Mouse (Mus musculus) limb, embryonic 14.5 days (tissue): ENCODE measurements around the gene Atp13a5. TPM values are rescaled to one million over a fixed set of nuclear protein-coding genes. Genes with fewer than 3 reads are reported as not detected.

Experiments
- ATAC-seq: fragments of 200-750 bp; cut with Nextera tagmentation; 2 replicates; pipeline ENCODE4 v1.8.0; 2017; ENCODE audit warnings: low read depth, moderate number of reproducible peaks, moderate TSS enrichment; ENCODE audit not compliant: low FRiP score
- DNase-seq: peaks from one replicate; pipeline ENCODE4 v3.0.0-alpha.2; 2015; ENCODE audit warnings: low spot score
- H3K27ac ChIP-seq: fragments of 300-500 bp; sonication (generic); replicated peaks from 2 replicates; pipeline ENCODE4 v1.5.1; 2014; ENCODE audit warnings: low read depth, mild to moderate bottlenecking, low read length, moderate library complexity, mixed read lengths
- H3K27me3 ChIP-seq: fragments of 300-500 bp; sonication (generic); 2 replicates; pipeline ENCODE4 v1.6.1; 2014; ENCODE audit warnings: low read length, mixed read lengths; ENCODE audit not compliant: control insufficient read depth, insufficient read depth
- H3K36me3 ChIP-seq: fragments of 300-500 bp; sonication (generic); 2 replicates; pipeline ENCODE4 v1.6.1; 2014; ENCODE audit warnings: mild to moderate bottlenecking, low read length, moderate library complexity, mixed read lengths; ENCODE audit not compliant: control insufficient read depth, insufficient read depth
- H3K4me1 ChIP-seq: fragments of 300-500 bp; sonication (generic); 2 replicates; pipeline ENCODE4 v1.6.1; 2014; ENCODE audit warnings: antibody characterized with exemption, low read length, mixed read lengths; ENCODE audit not compliant: control insufficient read depth, insufficient read depth
- H3K4me2 ChIP-seq: fragments of 300-500 bp; sonication (generic); replicated peaks from 2 replicates; pipeline ENCODE4 v1.6.1; 2014; ENCODE audit warnings: low read depth, mild to moderate bottlenecking, low read length, moderate library complexity; ENCODE audit not compliant: severe bottlenecking
- H3K4me3 ChIP-seq: fragments of 300-500 bp; sonication (generic); replicated peaks from 2 replicates; pipeline ENCODE4 v1.5.1; 2014; ENCODE audit warnings: low read length
- H3K9ac ChIP-seq: fragments of 300-500 bp; sonication (generic); 2 replicates; pipeline ENCODE4 v1.6.1; 2014; ENCODE audit warnings: mild to moderate bottlenecking, low read depth, low read length, moderate library complexity; ENCODE audit not compliant: severe bottlenecking
- H3K9me3 ChIP-seq: fragments of 300-500 bp; sonication (generic); 2 replicates; pipeline ENCODE4 v1.6.1; 2016; ENCODE audit warnings: low read length; ENCODE audit not compliant: control insufficient read depth
- POLR2A ChIP-seq: fragments of 200-500 bp; IDR thresholded peaks from 2 replicates; pipeline ENCODE4 v1.8.0; 2012; ENCODE audit warnings: inconsistent platforms, mild to moderate bottlenecking, moderate library complexity, borderline replicate concordance; ENCODE audit not compliant: insufficient read depth, insufficient read length; ENCODE audit errors: extremely low read depth
- WGBS: fragments of 180-500 bp; shearing (Covaris S2); extraction: QIAGEN DNeasy Blood & Tissue Kit; methylation state at CpG from one replicate; pipeline ENCODE4 v1.1.7; 2014; 5-methylcytosine and 5-hydroxymethylcytosine counted together
- polyA plus RNA-seq, 2 experiments: library from polyadenylated mRNA; depleted of rRNA in 1 of 2; stranded (reverse) in 1 of 2; unstranded in 1 of 2; fragments of >200 nt; fragmentation: Nextera tagmentation in 1 of 2; extraction: Ambion mirVana in 1 of 2; gene quantifications; 2 replicates each; pipeline versions ENCODE4 v1.2.1 to v1.2.3; 2012 to 2014

Atp13a5 gene
- polyA plus RNA-seq, 2 experiments, result 0.34 to 0.49 TPM

DNA sequence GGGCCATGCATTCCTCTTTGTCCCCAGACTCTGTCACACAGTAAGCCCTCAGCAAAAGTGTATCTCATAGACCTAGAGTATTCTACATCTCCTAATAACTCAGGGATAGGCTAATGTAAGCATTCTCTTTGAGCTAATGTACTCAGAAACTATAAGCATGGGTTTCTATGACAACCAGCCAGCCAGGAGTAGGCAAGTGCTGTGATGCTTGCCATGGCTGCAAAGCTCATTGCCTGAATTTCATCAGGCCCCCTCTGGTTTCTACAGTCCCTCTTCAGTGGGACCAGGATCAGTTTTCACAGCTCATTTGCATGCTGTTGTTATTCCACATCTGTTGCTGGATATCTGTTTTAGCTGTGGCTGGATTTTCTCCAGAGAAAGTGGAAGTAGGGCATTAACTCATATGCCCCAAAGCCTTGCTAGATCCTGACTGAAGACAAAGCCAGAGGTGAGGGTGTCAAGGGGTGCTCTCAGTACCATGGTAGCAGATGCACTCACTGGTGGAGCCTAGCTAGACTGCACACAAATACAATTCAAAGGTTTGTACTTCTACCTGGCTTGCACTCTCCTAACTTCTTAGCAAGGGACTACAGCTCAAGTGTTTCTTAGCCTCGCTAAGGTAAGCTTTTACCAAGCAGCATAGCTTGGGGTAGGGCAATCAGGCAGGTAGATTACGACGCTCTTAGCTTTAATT lies 47.0 kb downstream of the Atp13a5 start:
- Histone ChIP-seq H3K9me3 (no peaks in the 10 kb centered on the region), H3K27ac (no peak overlapping the region), H3K4me1 (0 out of 2 replicates have a peak, but pooled peaks cover 2% of the 10 kb centered on the region), H3K9ac (no peak overlapping the region), H3K36me3 (no peaks in the 10 kb centered on the region), H3K4me3 (no peak overlapping the region), H3K4me2 (no peak overlapping the region), H3K27me3 (no peaks in the 10 kb centered on the region)
- no peak for TF ChIP-seq POLR2A
- DNase-seq (peak; percentile 8), ATAC-seq (peak; percentile 41; the same call in 1 of the 2 replicates)
- 83% methylated on average over 3 of the region's 3 CpGs for WGBS

DNA sequence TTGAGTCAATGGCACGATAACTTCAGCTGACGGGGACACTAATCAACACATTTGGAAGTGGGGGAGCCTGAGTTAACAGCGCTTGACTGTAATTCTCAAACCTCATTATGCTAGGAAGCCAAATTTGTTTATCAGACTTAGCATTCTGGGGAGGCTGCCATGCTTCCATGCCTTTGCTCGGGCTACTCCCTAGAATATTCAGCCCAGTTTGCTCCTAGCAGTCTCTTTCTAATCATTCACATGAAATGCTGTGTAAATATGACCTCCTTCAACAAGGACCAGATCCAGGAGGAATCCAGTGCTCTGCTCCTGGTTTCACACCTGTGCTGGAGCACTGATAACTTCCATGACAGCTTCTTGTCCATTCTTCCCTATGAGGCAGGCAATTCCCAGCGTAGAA lies 47.6 kb downstream of the Atp13a5 start:
- ATAC-seq (no peak), DNase-seq (no peak)
- Histone ChIP-seq H3K27ac (no peak overlapping the region), H3K4me3 (no peak overlapping the region), H3K9me3 (no peaks in the 10 kb centered on the region), H3K9ac (no peak overlapping the region), H3K4me2 (no peak overlapping the region), H3K36me3 (no peaks in the 10 kb centered on the region), H3K27me3 (no peaks in the 10 kb centered on the region), H3K4me1 (0 out of 2 replicates have a peak, but pooled peaks cover 2% of the 10 kb centered on the region)
- WGBS, result 78% methylated on average over 5 of the region's 5 CpGs
- TF ChIP-seq POLR2A, result no peak

DNA sequence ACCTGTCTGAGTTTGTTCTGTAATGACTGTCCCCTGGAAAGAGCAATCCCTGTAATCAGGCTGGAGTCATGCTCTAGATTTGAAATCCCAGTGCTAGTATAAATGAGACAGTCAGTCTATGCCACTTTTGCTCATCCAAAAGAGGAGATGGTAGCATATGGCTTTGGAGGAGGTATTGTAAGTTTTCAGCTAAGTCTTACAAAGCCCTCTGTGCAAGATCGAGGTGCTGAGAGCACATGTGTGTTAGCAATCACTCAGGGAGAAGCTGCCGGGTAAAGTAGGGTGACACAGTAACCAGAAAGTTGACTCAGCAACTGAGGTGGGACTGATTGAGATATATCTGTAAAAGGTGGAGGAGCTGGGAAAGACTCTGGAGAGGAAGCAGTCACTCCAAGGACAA lies 49.3 kb downstream of the Atp13a5 start:
- Histone ChIP-seq H3K9me3 (no peaks in the 10 kb centered on the region), H3K4me1 (0 out of 2 replicates have a peak, but pooled peaks cover 2% of the 10 kb centered on the region), H3K4me2 (no peak overlapping the region), H3K27me3 (no peaks in the 10 kb centered on the region), H3K4me3 (no peak overlapping the region), H3K36me3 (no peaks in the 10 kb centered on the region), H3K27ac (no peak overlapping the region), H3K9ac (no peak overlapping the region)
- DNase-seq (no peak), ATAC-seq (no peak)
- TF ChIP-seq POLR2A, result no peak
- 74% methylated on average over 2 of the region's 2 CpGs for WGBS

DNA sequence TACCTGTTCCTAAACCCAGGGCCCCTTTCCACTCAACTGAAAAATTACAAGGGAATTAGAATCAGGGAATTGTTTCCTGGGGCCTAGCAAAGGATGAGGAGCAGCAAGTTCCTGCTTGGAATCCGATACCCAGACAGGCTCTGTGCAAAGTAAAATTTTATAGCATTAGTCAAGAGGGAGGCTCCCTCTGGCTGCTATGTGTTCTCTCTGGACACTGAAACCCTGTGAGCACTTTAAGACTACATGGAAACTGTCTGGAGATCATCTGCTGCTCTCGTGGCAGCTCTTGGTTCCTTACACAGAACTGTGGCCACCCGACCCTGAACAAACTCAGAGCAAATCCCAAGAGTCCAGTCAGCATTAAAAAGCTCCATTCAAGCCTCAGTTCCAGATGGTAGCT lies 50.6 kb downstream of the Atp13a5 start:
- WGBS, result 37% methylated on average over 3 of the region's 3 CpGs
- Histone ChIP-seq H3K9me3 (no peaks in the 10 kb centered on the region), H3K27me3 (no peaks in the 10 kb centered on the region), H3K36me3 (no peaks in the 10 kb centered on the region), H3K9ac (no peak overlapping the region), H3K4me2 (no peak overlapping the region), H3K4me3 (no peak overlapping the region), H3K4me1 (0 out of 2 replicates have a peak, but pooled peaks cover 2% of the 10 kb centered on the region), H3K27ac (no peak overlapping the region)
- ATAC-seq (no peak), DNase-seq (no peak)
- TF ChIP-seq POLR2A, result no peak

DNA sequence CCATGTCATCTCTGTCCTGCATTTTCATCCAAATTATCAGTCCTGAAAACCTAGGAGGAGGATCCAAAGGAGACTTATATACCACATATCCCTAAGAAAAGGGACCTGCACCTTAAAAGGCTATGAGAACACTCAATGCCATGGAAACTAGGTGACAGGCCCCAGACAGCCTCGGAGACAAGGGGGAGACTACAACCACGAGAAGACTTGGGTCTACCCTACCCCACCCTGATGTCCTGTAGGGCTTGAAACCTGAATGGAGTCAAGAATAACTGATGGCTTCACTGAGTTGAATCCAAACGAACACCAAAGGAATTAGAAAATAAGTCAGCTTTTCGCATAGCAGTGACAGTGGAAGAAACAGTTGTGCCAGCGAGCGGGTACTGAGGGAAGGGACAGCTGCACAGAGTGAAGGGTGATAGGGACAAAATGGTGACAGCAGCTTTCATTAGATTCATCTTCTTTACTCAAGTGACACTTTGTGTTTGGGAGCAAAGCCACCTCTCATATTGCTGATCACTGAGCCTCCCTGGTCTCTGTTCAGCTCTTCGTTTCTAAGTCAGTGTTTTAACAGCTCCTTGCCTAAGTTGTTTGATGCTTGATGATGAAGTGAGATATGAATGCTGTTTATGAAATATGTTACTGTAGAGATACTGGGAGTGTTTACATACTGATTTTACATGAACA lies 53.2 kb downstream of the Atp13a5 start:
- Histone ChIP-seq H3K36me3 (no peaks in the 10 kb centered on the region), H3K27me3 (no peaks in the 10 kb centered on the region), H3K4me1 (0 out of 2 replicates have a peak, but pooled peaks cover 2% of the 10 kb centered on the region), H3K4me3 (no peak overlapping the region), H3K9ac (no peak overlapping the region), H3K4me2 (no peak overlapping the region), H3K9me3 (no peaks in the 10 kb centered on the region), H3K27ac (no peak overlapping the region)
- TF ChIP-seq POLR2A, result no peak
- ATAC-seq (no peak), DNase-seq (no peak)
- 87% methylated on average over 7 of the region's 7 CpGs for WGBS
